Mouse (Mus musculus) limb, embryonic 11.5 days (tissue): ENCODE results near the gene Cd52. TPM values are rescaled to one million over a fixed set of nuclear protein-coding genes. Genes with fewer than 3 reads are reported as not detected.

Source experiments
- ATAC-seq: fragments of 200-750 bp; cut with Nextera tagmentation; 2 replicates; pipeline ENCODE4 v1.8.0; 2017; ENCODE audit warnings: low read depth; ENCODE audit not compliant: insufficient number of reproducible peaks, low FRiP score, low TSS enrichment
- DNase-seq: peaks from one replicate; pipeline ENCODE4 v3.0.0-alpha.2; 2015; ENCODE audit warnings: low spot score
- H3K27ac ChIP-seq: fragments of 300-500 bp; sonication (generic); replicated peaks from 2 replicates; pipeline ENCODE4 v1.5.1; 2014; ENCODE audit warnings: low read depth, mild to moderate bottlenecking, low read length
- H3K27me3 ChIP-seq: fragments of 300-500 bp; sonication (generic); 2 replicates; pipeline ENCODE4 v1.6.1; 2014; ENCODE audit warnings: mild to moderate bottlenecking, low read length, mixed read lengths; ENCODE audit not compliant: control insufficient read depth, insufficient read depth
- H3K36me3 ChIP-seq: fragments of 300-500 bp; sonication (generic); 2 replicates; pipeline ENCODE4 v1.6.1; 2014; ENCODE audit warnings: mild to moderate bottlenecking, low read length, moderate library complexity, mixed read lengths; ENCODE audit not compliant: control insufficient read depth, insufficient read depth
- H3K4me1 ChIP-seq: fragments of 300-500 bp; sonication (generic); 2 replicates; pipeline ENCODE4 v1.6.1; 2014; ENCODE audit warnings: low read length, mixed read lengths; ENCODE audit not compliant: control insufficient read depth, insufficient read depth
- H3K4me2 ChIP-seq: fragments of 300-500 bp; sonication (generic); 2 replicates; pipeline ENCODE4 v1.6.1; 2014; ENCODE audit warnings: low read depth, mild to moderate bottlenecking, moderate library complexity; ENCODE audit not compliant: severe bottlenecking
- H3K4me3 ChIP-seq: fragments of 300-500 bp; sonication (generic); 2 replicates; pipeline ENCODE4 v1.5.1; 2014; ENCODE audit warnings: low read depth, low read length
- H3K9ac ChIP-seq: fragments of 300-500 bp; sonication (generic); 2 replicates; pipeline ENCODE4 v1.6.1; 2014; ENCODE audit warnings: mild to moderate bottlenecking, low read length
- H3K9me3 ChIP-seq: fragments of 300-500 bp; sonication (generic); 2 replicates; pipeline ENCODE4 v1.6.1; 2016; ENCODE audit warnings: low read length; ENCODE audit not compliant: control insufficient read depth
- WGBS: fragments of 180-500 bp; shearing (Covaris S2); extraction: QIAGEN DNeasy Blood & Tissue Kit; methylation state at CpG from one replicate; pipeline ENCODE4 v1.1.7; 2014; 5-methylcytosine and 5-hydroxymethylcytosine counted together
- polyA plus RNA-seq: library from polyadenylated mRNA; unstranded; fragments of >200 nt; fragmentation: Nextera tagmentation; extraction: Ambion mirVana; gene quantifications from 2 replicates; pipeline ENCODE4 v1.2.1, GENCODE M21; 2014

Gene Cd52
- polyA plus RNA-seq, 1 experiment from 2014 or later: 6.2 TPM

GRCm38 (mm10) chr4:134128221-134128982 lies 33.5 kb upstream of the Cd52 start, which contains the start of gene Sh3bgrl3:
Gene Sh3bgrl3 (minus strand): TSS chr4:134128789.
- H3K4me3 ChIP-seq: peak within 1 kb of the TSS; percentile 64
- peak within 1 kb of the TSS; percentile 72 for H3K27ac ChIP-seq
- ATAC-seq (peak; percentile 93), DNase-seq (peak; percentile 88)
- H3K27me3 ChIP-seq: no peaks in the 10 kb centered on the region
- peaks cover 21% of the 10 kb centered on the region for H3K4me1 ChIP-seq
- under 1% methylated on average over 49 of the region's 50 CpGs for WGBS
- peak within 1 kb of the TSS; percentile 78 for H3K9ac ChIP-seq
- H3K9me3 ChIP-seq: no peaks in the 10 kb centered on the region
- no peaks in the 10 kb centered on the region; the same call in 1 of the 2 replicates for H3K36me3 ChIP-seq
- H3K4me2 ChIP-seq: peak within 1 kb of the TSS; percentile 89

GRCm38 (mm10) chr4:134127793-134128192 lies 32.9 kb upstream of the Cd52 start:
- H3K27ac ChIP-seq: no peak overlapping the region

GRCm38 (mm10) chr4:134127121-134127455 lies 32.2 kb upstream of the Cd52 start:
- 88% methylated on average over 7 of the region's 7 CpGs for WGBS
- ATAC-seq: no peak
- no peak overlapping the region for H3K27ac ChIP-seq
- H3K9me3 ChIP-seq: no peaks in the 10 kb centered on the region
- no peaks in the 10 kb centered on the region for H3K27me3 ChIP-seq
- H3K4me3 ChIP-seq: no peak overlapping the region; the same call in 1 of the 2 replicates
- no peaks in the 10 kb centered on the region; the same call in 1 of the 2 replicates for H3K36me3 ChIP-seq
- DNase-seq: no peak
- peaks cover 21% of the 10 kb centered on the region for H3K4me1 ChIP-seq
- H3K4me2 ChIP-seq: no peak overlapping the region
- peak overlapping the region; percentile 30; the same call in 1 of the 2 replicates for H3K9ac ChIP-seq

More at GRCm38 (mm10) chr4:134127793-134128192, 32.9 kb upstream of the Cd52 start:
- H3K4me1 ChIP-seq: peaks cover 21% of the 10 kb centered on the region
- H3K27me3 ChIP-seq: no peaks in the 10 kb centered on the region
- H3K9me3 ChIP-seq: no peaks in the 10 kb centered on the region
- DNase-seq (no peak), ATAC-seq (no peak)
- peak overlapping the region; percentile 64 for H3K4me3 ChIP-seq
- 60% methylated on average over 8 of the region's 8 CpGs for WGBS
- no peaks in the 10 kb centered on the region; the same call in 1 of the 2 replicates for H3K36me3 ChIP-seq
- peak overlapping the region; percentile 78 for H3K9ac ChIP-seq
- H3K4me2 ChIP-seq: peak overlapping the region; percentile 89

- Histone ChIP-seq H3K27ac (no peak overlapping the region), H3K4me3 (no peak overlapping the region; the same call in 1 of the 2 replicates), H3K4me1 (peaks cover 21% of the 10 kb centered on the region), H3K9me3 (no peaks in the 10 kb centered on the region), H3K27me3 (no peaks in the 10 kb centered on the region), H3K36me3 (no peaks in the 10 kb centered on the region; the same call in 1 of the 2 replicates), H3K4me2 (no peak overlapping the region), H3K9ac (no peak overlapping the region; the same call in 1 of the 2 replicates)
- ATAC-seq (no peak), DNase-seq (no peak)
- WGBS: 90% methylated on average over 21 of the region's 21 CpGs
These were observed 31.6 kb upstream of the Cd52 start for GRCm38 (mm10) chr4:134126300-134127120.

GRCm38 (mm10) chr4:134125383-134126060 lies 30.6 kb upstream of the Cd52 start:
- no peak overlapping the region for H3K4me2 ChIP-seq
- H3K27me3 ChIP-seq: no peaks in the 10 kb centered on the region
- no peak overlapping the region for H3K4me3 ChIP-seq
- peaks cover 21% of the 10 kb centered on the region for H3K4me1 ChIP-seq
- H3K36me3 ChIP-seq: no peaks in the 10 kb centered on the region; the same call in 1 of the 2 replicates
- H3K9me3 ChIP-seq: no peaks in the 10 kb centered on the region
- 87% methylated on average over 15 of the region's 15 CpGs for WGBS
- H3K27ac ChIP-seq: no peak overlapping the region
- no peak overlapping the region for H3K9ac ChIP-seq
- DNase-seq (no peak), ATAC-seq (no peak)

GRCm38 (mm10) chr4:134123680-134124551 lies 29.0 kb upstream of the Cd52 start:
- no peak overlapping the region for H3K9ac ChIP-seq
- no peaks in the 10 kb centered on the region for H3K36me3 ChIP-seq
- no peak overlapping the region for H3K4me3 ChIP-seq
- no peak overlapping the region for H3K4me2 ChIP-seq
- no peak for ATAC-seq
- peak; percentile 71 for DNase-seq
- H3K27ac ChIP-seq: no peak overlapping the region
- H3K27me3 ChIP-seq: no peaks in the 10 kb centered on the region; the same call in 1 of the 2 replicates
- H3K9me3 ChIP-seq: no peaks in the 10 kb centered on the region
- H3K4me1 ChIP-seq: peaks cover 12% of the 10 kb centered on the region
- WGBS: 25% methylated on average over 17 of the region's 17 CpGs

- peaks cover 13% of the 10 kb centered on the region for H3K4me1 ChIP-seq
- no peaks in the 10 kb centered on the region for H3K36me3 ChIP-seq
- H3K4me3 ChIP-seq: no peak overlapping the region
- ATAC-seq: no peak
- no peaks in the 10 kb centered on the region; the same call in 1 of the 2 replicates for H3K27me3 ChIP-seq
- no peak for DNase-seq
- H3K4me2 ChIP-seq: no peak overlapping the region
- no peaks in the 10 kb centered on the region for H3K9me3 ChIP-seq
- no peak overlapping the region for H3K27ac ChIP-seq
- no peak overlapping the region for H3K9ac ChIP-seq
- 89% methylated on average over 6 of the region's 6 CpGs for WGBS
These were observed 28.3 kb upstream of the Cd52 start for GRCm38 (mm10) chr4:134123147-134123546.
